Mouse (Mus musculus) G1E (cell line): ENCODE data around the gene Myl4.

Source experiments
- CTCF ChIP-seq: IDR thresholded peaks from 2 replicates; pipeline ENCODE4 v1.5.1; 2012; ENCODE audit warnings: low read depth, low read length, inconsistent platforms, mixed read lengths
- TAL1 ChIP-seq: conservative IDR thresholded peaks from 2 replicates; pipeline ENCODE4 v1.6.1; 2012; ENCODE audit warnings: low read depth, low read length, inconsistent platforms, mixed read lengths

DNA sequence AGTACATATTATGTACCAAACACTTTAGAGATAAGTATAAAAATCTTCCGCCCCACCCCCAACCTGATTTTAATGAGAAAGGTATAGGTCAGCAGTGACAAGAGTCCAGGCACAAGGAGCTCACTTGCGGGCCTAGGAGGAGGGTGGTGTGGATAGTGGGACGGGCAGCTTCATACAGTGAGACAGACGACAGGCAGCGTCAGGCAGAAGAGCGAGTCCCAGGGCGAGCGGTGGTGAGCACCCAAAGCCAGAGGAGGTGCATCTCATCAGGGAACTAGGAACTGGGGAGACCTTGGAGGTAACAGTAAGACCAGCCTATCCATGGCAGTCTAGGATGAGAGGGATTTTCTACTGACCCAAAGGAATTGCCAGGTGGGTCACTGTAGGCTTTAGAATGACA, 29.1 kb downstream of the Myl4 start:
- TF ChIP-seq CTCF (no peak), TAL1 (no peak)
